Mouse (Mus musculus) urinary bladder, postnatal 4 days (tissue): ENCODE measurements around the gene Akap14.

ENCODE experiments used
- DNase-seq, 2 experiments: peaks; one replicate each; pipeline ENCODE4 v3.0.0; 2021 to 2022; ENCODE audit warnings: low spot score in 2 of 2

Akap14 gene

DNA sequence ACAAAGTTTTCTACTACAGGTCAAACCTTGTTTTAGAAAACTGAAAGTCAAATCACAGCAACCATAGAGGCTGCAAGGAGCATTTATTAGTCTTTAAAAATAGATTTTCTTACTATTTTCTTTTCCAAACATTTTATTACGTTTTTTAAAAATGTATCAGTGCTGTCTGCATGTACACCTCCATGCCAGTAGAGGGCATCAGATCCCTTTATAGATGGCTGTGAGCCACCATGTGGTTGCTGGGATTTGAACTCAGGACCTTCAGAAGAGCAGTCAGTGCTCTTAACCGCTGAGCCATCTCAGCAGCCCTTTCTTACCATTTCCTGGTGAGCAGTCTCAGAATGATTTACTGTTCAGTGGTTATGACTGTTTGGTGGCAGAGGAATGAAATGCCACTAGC is 64.8 kb downstream of the Akap14 start:
- no peak for DNase-seq
